Mouse (Mus musculus) liver, embryonic 14.5 days (tissue): ENCODE results near the gene Cep97.

ENCODE experiments used
- CTCF ChIP-seq: IDR thresholded peaks from 2 replicates; pipeline ENCODE4 v1.5.1; 2016; ENCODE audit warnings: antibody characterized with exemption, low read depth, control low read depth
- EP300 ChIP-seq: IDR thresholded peaks from 2 replicates; pipeline ENCODE4 v1.6.1; 2016; ENCODE audit warnings: antibody characterized with exemption, low read depth

- TF ChIP-seq CTCF (no peak), EP300 (no peak)
Measured at GRCm38 (mm10) chr16:55972626-55973201, 38.1 kb upstream of the Cep97 start.
